Mouse (Mus musculus): ENCODE results near the gene Mad2l2. TPM values are rescaled to one million over a fixed set of nuclear protein-coding genes. Genes with fewer than 3 reads are reported as not detected.
"Not testable (repeated sequence)": the region's sequence is repeated elsewhere in the genome, so short reads cannot be mapped to it uniquely, and the experiment has no call there.

The Mad2l2 gene
- total RNA-seq, 2 experiments from 2014 or later: 0.30 to 20.5 TPM

DNA sequence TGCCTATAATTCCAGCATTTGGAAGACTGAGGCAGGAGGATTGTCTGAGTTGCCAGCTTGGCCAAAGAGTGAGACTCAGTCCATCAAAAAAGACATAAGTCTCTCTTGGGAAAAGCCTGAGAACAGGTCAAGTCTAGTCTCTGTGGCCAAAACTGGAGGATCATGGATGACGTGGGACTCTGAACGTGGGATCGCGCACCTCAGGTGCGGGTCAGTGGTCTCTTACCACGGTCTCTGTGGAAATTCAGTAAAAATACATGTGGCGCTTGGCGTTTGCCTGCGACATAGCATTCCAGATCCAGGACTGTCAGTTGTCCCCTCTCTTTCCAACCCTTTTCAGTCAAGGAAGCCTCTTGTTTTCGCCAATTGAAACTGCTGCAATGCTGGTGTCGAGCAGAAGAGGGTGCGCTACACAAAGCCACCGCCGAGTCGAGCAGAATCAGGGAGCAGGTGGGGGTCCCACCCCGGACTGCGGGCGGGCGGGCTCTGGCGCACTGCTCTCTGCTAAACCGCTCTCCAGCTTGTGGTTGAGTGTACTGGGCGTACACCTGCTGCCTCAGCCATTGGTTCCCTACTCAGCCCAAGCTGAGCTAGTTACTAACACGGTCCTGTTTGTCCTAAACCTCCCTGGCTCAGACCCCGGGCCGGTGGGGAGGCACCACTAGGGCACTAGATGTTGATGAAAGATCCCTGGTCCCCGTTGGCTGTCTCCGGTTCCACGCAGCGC, 28.2 kb upstream of the Mad2l2 start:
- no peak for ATAC-seq (replicated peaks; ENCODE audit: low FRiP score, poor library complexity, severe bottlenecking)

DNA sequence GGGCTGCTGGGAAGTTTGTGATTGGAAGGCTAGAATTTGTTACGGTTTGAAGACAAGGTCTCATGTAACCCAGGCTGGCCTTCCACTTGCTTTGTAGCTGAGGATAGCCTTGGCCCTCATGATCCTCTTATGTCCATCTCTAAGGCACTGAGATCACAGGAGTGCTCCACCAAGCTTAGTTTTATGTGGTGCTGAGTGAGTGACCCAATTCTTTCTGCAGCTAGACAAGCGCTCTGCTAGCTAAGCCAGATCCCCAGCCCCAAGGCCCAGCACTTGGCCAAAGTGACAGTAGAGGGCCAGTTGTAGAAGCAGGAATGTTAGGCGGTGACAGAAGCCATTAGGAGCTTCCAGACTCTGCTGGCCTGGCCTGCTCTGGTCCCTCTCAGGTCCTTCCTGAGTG, 26.0 kb upstream of the Mad2l2 start:
- no peak for ATAC-seq (replicated peaks; ENCODE audit: low FRiP score, poor library complexity, severe bottlenecking)

DNA sequence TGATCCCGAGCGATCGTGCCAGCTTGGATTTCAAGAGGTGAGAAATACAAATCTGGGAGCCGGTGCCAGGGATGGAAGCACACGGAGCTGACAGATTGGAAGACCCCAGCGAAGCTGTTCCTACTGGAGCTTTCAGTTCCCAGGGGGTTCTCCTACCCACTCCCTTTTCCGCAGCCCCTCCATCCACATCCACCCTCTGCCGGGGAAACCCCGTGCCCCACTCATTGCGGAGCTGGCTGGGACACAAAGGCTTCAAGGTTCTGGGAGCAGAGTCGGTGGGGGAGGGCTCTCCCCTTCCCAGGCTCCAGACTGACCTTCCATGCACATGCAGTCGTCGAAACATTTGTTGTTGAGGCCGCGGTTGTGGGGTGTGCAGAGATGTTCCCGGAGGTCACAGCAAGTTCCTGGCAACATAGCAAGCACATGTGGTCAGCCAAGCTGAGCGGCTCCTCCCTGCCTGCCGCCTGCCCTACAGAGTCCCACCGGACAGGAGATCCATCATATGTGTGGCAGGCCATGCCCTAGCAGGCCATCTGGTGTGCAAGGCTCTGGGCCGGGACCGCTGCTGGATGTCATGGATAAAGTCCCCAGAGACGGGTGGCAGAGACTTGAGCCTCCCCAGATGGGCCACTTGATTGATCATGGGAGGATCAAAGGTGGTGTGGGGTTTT, 22.4 kb upstream of the Mad2l2 start:
- no peak for ATAC-seq (replicated peaks; ENCODE audit: low FRiP score, poor library complexity, severe bottlenecking)

DNA sequence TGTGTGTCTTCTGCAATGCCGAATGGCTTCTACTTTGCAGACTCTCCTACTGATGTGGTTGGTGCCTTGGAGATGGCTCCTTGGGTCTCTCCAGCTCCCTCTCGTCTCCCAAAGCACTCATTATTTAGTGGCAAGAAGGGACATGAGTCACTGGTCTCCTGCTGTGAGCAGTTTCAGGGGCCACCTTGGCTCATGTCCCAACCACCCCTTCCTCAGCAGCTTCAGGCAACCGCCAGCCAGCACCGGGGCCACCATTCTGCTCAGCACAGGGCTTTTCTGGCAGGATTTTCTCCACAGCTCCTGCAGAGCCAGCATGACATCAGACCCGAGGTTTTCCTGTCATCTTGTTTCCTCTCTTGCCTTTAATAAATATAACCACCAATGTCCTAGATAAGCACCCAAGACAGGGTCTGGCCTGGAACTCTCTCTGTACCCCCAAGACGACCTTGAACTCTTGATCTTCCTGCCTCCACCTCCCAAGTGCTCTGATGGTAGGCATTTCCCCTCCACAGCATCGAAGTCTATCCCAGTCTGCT, 21.6 kb upstream of the Mad2l2 start:
- no peak for ATAC-seq (replicated peaks; ENCODE audit: low FRiP score, poor library complexity, severe bottlenecking)

DNA sequence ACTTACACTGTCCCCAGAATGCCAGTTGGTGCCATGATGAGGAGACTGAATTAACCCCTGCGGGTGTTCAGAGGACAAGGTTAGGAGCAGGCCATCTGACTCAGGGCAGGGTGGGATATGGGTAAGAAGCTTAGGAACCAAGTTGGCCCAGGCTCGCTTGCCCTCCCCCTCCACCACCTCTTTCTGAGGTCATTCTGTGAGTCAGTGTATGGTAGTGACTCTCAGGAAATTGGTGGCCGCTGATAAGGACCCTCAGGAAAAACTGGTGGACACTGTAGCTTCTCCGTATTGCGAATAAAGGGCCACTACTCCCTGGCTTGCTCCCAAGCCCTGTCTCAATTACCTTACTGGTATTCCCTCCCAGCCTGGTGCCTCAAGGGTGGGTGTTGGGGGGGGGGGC, 21.0 kb upstream of the Mad2l2 start:
- no peak for ATAC-seq (replicated peaks; ENCODE audit: low FRiP score, poor library complexity, severe bottlenecking)

DNA sequence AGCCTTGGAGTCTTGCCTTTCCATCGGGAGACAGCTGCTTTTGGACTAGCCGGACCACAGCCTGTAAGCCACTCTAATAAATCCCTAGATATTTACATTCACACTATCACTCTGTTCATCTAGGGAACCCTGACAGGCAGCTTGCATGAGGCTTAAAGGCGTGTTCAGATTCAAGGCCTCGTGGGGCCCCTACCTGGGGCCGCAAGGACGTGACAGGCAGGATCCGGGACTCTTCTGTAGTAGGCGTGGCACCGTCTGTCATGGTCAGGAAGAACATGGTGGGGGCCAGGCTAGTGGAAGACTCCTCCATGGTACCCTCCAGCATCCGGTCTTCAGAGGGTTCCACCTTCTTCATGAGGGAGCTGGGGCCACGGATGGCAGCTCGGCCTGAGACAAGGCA, 17.7 kb upstream of the Mad2l2 start:
- ATAC-seq (replicated peaks; ENCODE audit: low FRiP score, poor library complexity, severe bottlenecking): no peak

DNA sequence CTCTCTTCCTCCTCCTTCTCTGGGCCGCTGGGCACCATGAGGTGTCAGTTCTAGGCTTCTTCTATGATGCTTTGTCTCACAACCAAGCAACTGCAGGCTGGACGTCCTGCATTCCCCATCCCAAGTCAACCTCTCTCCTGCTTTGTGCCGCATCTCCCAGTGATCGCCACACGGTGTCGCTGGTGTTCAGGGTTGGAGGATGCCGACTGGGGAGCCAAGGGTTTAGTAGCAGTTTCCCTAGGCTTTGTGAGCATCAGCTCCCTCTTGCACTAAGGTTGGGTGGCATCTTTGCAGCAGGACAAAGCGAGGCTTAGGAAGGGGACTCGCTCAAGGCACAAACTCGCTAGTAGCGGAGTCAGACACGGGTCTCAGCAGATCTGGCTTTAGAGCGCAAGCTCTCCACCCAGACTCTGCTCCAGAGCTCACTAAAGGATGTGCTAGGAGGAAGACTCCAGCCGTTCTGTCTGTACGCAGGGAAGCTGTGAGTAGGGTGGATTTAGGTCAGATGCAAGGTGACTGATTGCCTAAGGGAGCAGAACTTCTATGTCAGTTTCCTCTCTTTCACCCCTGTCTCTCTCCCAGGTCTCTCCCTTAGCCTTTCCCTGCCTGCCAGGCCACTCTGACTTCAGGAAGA, 15.3 kb upstream of the Mad2l2 start:
- ATAC-seq (replicated peaks; ENCODE audit: low FRiP score, poor library complexity, severe bottlenecking): peak; percentile 72

DNA sequence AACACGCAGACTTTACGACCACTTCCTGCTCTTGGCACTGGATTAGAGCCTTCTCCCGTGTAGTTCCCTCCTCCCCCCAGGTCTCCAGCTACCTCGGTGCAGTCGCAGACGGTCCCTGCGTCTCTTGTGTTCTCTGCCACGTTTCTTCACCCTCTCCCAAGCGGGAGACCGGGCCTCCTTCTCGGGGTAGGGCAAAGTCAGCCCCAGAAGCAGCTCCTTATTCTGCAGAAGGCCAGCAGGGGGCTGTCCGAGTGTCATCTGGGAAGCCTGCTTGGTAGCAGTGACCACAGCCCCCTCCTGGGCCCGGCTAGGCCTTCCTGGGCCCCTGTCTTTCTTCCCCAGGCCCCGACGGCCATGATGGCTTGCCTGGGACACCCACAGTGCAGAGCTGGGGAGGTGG, 14.7 kb upstream of the Mad2l2 start:
- no peak for ATAC-seq (replicated peaks; ENCODE audit: low FRiP score, poor library complexity, severe bottlenecking)

DNA sequence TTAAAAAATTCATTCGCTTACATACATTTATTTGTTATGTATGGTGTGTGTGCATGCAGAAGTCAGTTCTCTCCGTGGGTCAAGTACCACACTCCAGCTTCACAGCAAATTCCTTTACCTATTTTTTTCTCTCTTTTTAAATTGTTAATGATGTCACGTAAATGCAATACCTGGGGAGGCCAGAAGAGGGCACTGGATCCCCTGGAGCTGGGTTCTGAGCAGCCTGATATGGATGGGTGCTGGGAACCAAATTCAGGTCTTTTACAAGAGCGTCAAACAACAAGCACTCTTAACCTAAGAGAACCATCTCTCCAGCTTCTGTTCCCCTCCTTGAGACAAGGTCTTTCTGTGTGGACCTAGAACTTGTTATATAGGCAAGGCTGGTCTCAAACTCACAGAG, 13.5 kb upstream of the Mad2l2 start:
- ATAC-seq (replicated peaks; ENCODE audit: low FRiP score, poor library complexity, severe bottlenecking): no peak

DNA sequence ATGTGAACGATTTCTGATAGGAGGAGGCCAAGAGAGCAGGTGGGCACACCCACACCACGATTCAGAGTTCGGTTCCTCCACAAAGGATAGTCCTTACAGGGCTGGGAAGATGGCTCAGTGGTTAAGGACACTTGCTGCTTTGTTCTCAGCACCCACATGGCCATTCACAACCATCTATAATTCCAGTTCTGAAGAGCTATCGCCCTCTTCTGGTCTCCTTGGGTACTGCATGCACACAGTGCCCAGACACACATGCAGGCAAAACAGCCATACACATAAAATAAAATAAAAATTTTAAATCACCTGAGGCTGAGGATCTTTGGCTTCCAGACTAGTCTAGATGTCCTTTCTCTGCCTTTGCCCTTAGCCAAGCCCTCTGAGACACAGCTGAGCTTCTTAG, 12.8 kb upstream of the Mad2l2 start:
- ATAC-seq (replicated peaks; ENCODE audit: low FRiP score, poor library complexity, severe bottlenecking): no peak

DNA sequence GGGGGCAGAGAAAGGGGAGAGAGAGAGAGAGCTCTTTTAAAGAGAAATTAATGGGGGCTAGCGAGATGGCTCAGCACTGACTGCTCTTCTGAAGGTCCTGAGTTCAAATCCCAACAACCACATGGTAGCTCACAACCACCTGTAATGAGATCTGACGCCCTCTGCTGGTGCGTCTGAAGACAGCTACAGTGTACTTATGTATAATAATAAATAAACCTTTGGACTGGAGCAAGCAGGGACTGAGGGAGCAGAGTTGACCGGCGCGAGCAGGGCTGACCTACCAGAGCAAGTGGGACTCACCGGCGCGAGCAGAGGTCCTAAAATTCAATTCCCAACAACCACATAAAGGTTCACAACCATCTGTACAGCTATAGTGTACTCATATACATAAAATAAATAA, 10.6 kb upstream of the Mad2l2 start:
- ATAC-seq (replicated peaks; ENCODE audit: low FRiP score, poor library complexity, severe bottlenecking): not testable (repeated sequence)

DNA sequence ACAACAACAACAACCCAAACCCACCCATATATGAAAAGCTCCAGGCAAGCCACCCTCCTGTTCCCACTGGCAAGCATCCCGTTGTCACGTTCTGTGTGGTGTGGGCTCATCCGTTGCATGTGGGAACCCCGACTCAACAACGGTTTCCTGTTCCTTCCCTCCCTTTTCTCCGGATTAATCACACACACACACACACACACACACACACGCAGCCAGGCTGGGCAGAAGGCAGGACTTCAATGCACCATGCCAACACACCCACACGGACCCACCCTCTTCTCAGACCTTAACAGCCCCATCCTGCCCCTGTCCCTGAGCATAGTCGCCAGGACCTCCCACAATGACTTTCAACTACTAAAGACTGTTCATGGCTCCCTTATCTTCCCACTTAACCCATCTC, 9.6 kb upstream of the Mad2l2 start:
- ATAC-seq (replicated peaks; ENCODE audit: low FRiP score, poor library complexity, severe bottlenecking): no peak

DNA sequence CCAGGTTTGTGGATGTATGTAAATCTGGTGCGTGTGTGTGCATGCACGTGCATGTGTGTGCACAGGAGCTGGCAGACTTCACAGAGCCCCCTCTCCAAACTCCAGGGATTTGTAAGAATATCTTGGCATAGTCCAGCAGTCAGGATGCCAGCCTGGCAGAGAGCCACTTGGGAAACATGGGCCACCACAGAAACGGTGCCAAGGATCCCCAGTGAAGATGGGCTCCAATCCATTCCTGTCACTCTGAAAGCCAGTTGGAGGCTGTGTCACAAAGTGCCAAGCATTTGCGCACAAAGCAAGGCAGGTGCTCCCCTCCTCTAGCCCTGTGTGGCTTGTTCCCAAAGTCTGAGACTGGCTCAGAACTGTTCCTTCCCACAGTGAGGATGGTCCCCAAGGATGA, 8.8 kb upstream of the Mad2l2 start:
- no peak for ATAC-seq (replicated peaks; ENCODE audit: low FRiP score, poor library complexity, severe bottlenecking)

DNA sequence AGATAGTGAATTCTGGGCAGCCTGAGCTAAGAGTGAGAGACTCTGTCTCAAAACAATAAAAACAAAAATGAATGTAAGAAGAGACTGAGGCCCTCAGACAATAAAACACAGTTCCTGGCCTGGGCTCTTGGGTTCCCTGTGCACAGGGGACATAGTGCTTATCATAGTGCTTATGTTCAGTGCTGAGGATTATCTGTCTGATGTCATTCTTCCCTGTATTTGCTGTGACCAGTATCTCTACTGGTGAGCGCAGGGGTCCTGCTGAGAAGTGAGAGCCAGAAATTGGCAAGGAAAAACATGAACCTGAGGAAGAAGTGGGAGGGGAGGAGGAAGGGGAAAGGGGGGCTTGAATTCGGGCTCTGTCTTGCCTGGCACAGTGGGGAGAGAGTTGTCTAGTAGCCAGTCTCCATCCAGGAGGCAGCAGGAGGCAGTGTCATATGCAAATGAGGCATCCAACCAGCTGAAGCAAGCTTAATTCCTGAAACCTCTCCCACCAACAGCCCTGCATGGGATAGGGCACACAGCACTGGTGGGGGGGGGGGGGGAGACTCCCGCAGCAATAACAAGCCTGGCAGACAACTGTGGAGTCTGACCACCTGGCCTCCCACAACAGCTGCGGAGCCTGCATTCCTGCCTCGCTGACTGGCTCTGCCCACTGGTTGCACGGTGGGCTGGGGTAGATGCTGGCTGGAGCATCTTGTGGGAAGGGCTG, 8.0 kb upstream of the Mad2l2 start:
- no peak for ATAC-seq (replicated peaks; ENCODE audit: low FRiP score, poor library complexity, severe bottlenecking)

DNA sequence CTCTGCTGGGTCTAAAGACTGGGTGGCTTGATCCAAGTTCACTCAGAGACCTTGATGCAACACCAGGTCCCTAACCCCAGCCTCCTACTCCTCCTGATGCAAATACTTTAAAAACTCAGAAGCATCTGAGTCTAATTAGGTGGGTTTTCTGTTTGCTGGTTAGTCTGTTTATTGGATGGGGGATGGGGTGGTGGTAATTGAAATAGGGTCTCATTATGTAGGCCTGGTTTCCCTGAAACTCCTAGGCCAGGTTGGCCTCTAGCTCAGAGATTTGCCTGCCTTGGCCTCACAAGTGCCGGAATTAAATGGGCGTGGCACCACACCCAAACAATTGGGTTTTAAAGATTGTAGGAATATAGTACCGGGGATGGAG, 7.5 kb upstream of the Mad2l2 start:
- no peak for ATAC-seq (replicated peaks; ENCODE audit: low FRiP score, poor library complexity, severe bottlenecking)

DNA sequence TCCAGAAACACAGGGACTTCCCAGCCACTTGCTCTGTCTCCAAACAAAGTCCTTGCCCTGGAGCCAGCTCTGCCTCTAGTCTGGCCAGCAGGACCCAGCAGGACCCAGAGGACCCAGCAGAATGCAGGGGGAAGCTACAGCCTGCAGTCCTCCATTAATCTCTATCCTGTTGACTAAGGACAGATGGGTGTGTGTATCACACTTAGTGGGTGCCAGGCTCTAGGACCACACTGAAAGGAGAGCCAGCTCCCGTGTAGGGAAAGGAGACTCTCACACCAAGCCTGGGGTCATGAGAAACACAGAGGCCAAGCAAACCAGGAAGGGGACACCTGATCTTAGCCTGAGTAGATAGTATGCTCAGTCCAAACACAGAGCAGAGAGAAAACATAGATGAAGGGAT, 1.9 kb upstream of the Mad2l2 start:
- ATAC-seq (replicated peaks; ENCODE audit: low FRiP score, poor library complexity, severe bottlenecking): no peak

DNA sequence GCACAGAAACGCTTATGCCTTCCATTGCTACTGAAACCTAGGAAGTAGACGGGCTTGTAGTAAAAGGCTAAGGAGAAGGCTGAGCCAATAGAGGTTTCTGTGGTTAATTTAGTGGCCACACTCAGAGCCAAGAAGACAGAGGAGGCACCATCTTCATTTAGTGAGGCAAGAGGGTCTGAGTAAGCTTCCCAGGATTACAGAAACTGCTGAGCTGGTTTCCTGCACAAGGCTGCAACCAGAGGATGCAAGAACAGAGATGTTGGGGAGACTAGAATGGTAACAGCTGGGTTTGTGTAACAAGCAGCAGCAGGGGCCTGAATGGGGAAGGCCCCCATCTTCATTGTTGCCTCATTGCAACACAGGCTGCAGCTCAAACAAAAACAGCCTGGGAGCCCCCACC, 1.5 kb upstream of the Mad2l2 start:
- no peak for ATAC-seq (replicated peaks; ENCODE audit: low FRiP score, poor library complexity, severe bottlenecking)

DNA sequence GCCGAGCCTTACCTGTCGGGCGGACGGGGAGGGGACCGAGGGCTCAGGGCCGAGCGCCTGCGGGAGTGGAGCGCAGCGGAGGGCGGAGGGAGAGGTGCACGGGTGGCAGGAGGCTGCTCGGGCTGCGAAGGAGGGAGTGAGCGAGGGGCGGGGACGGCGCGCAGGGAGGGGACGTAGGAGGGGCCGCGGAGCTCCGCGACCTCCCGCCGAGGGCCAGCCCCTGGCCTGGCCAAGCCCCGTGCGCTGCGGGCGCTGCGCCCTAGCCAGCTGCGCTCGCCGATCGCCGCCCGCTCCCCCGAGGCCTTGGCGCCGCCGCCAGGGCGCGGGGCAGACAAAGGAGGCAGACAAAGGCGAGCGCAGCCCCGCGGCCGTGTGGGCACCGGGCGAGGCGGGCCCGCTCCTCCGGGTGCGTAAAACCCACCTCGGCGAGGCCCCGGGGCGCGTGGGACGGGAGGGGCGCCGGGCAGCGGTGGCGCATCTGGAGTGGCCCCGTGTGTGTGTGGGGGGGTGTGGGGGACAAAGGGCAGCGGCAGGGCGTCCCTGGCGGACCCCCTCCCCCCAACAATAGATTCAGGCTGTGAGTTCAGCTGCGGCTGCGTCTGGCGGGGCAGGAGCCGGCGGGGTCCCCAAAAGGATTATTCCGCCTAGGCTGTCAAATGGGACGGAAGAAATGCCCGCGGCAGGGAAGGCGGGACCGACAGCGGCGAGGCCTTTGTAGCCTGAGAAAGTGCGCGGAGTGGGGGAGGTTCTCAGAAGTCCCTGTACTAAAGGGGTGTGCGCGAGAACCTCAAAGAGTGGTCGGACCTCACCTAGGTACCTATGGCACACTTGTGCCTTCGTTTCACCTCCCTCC, 603 bp downstream of the Mad2l2 start, which contains the start of gene Draxin:
Gene Draxin (minus strand): TSS at position 138 of the 853 bp plus-strand sequence.
- no peak for ATAC-seq (replicated peaks; ENCODE audit: low FRiP score, poor library complexity, severe bottlenecking)

DNA sequence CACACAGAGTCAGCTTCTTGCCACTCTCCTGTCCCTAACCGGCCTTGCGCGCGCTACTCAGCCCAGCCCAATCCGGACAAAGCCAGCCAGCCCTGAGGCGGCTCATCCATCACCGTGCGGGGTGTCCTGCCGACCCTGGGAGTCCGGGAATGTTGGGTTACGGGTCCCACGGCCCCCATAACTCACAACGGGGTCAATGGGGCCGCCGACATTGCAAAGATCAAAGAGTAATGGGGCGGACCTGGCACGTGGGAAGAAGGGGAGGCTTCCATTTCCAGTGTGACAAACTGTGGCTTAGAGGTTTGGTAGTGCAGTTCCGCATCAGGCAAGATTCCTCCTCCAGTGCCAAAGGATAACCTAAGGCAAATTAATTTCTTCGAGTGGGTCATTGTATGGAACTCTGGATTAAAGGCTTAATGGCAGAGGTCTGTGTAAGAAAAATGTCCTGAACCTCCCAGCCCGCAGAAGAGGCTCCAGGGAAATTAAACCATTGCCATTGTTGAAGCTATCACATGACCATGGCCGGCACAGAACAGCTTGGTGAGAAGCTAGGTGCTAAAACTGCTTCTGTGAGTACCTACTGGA, 1.4 kb downstream of the Mad2l2 start:
- no peak for ATAC-seq (replicated peaks; ENCODE audit: low FRiP score, poor library complexity, severe bottlenecking)
